Mouse (Mus musculus): ENCODE data around the gene Coro2b. TPM values are rescaled to one million over a fixed set of nuclear protein-coding genes. Genes with fewer than 3 reads are reported as not detected.
A peak's percentile ranks its signal among the peaks of the same experiment; 100 is the strongest.

Coro2b gene
- polyA plus RNA-seq, 1 experiment from 2014 or later, result 11.0 TPM

GRCm38 (mm10) chr9:62560006-62560405, 23.2 kb upstream of the Coro2b start:
- no peaks in the 10 kb centered on the region for H3K9me3 ChIP-seq (replicated peaks; ENCODE audit: low read length)
- TF ChIP-seq CTCF (IDR thresholded peaks at IDR 0.05; ENCODE audit: low read depth), result no peak
- WGBS, result 46% methylated on average over 5 of the region's 5 CpGs
- DNase-seq (ENCODE audit: low spot score) (peak; percentile 86), ATAC-seq (replicated peaks; ENCODE audit: low FRiP score, low read depth) (no peak; the same call in 1 of the 2 replicates)
- no peaks in the 10 kb centered on the region for H3K4me1 ChIP-seq (replicated peaks; ENCODE audit: insufficient read depth, low read length)
- H3K27me3 ChIP-seq (ENCODE audit: insufficient read depth, low read length), result no peaks in the 10 kb centered on the region
- H3K4me3 ChIP-seq (replicated peaks; ENCODE audit: low read depth, low read length), result no peak overlapping the region
- H3K9ac ChIP-seq (ENCODE audit: low read depth, low read length), result no peak overlapping the region
- 0 out of 2 replicates have a peak overlapping the region, but pooled peaks have one; percentile 5 for H3K27ac ChIP-seq
- H3K36me3 ChIP-seq (ENCODE audit: insufficient read depth, low read length), result no peaks in the 10 kb centered on the region
- H3K4me2 ChIP-seq (ENCODE audit: low read length), result no peak overlapping the region

- no peaks in the 10 kb centered on the region for H3K27me3 ChIP-seq (ENCODE audit: insufficient read depth, low read length)
- DNase-seq (ENCODE audit: low spot score), result no peak
- ATAC-seq (replicated peaks; ENCODE audit: low FRiP score, low read depth), result no peak
- H3K4me1 ChIP-seq (replicated peaks; ENCODE audit: insufficient read depth, low read length), result no peaks in the 10 kb centered on the region
- H3K27ac ChIP-seq, result 0 out of 2 replicates have a peak overlapping the region, but pooled peaks have one; percentile 5
- H3K4me3 ChIP-seq (replicated peaks; ENCODE audit: low read depth, low read length), result no peak overlapping the region
- H3K9ac ChIP-seq (ENCODE audit: low read depth, low read length), result no peak overlapping the region
- no peaks in the 10 kb centered on the region for H3K36me3 ChIP-seq (ENCODE audit: insufficient read depth, low read length)
- no peak for TF ChIP-seq CTCF (IDR thresholded peaks at IDR 0.05; ENCODE audit: low read depth)
- no peak overlapping the region for H3K4me2 ChIP-seq (ENCODE audit: low read length)
- no peaks in the 10 kb centered on the region for H3K9me3 ChIP-seq (replicated peaks; ENCODE audit: low read length)
- 73% methylated on average over 3 of the region's 3 CpGs for WGBS
Measured at GRCm38 (mm10) chr9:62559446-62559845, 22.6 kb upstream of the Coro2b start.

GRCm38 (mm10) chr9:62558058-62558457, 21.2 kb upstream of the Coro2b start:
- DNase-seq (ENCODE audit: low spot score), result no peak
- Histone ChIP-seq H3K9me3 (replicated peaks; ENCODE audit: low read length) (no peaks in the 10 kb centered on the region), H3K4me3 (replicated peaks; ENCODE audit: low read depth, low read length) (no peak overlapping the region), H3K27ac (no peak overlapping the region), H3K4me1 (replicated peaks; ENCODE audit: insufficient read depth, low read length) (no peaks in the 10 kb centered on the region), H3K36me3 (ENCODE audit: insufficient read depth, low read length) (no peaks in the 10 kb centered on the region), H3K27me3 (ENCODE audit: insufficient read depth, low read length) (no peaks in the 10 kb centered on the region), H3K4me2 (ENCODE audit: low read length) (no peak overlapping the region), H3K9ac (ENCODE audit: low read depth, low read length) (no peak overlapping the region)
- no peak for TF ChIP-seq CTCF (IDR thresholded peaks at IDR 0.05; ENCODE audit: low read depth)
- no peak for ATAC-seq (replicated peaks; ENCODE audit: low FRiP score, low read depth)
- 90% methylated on average over 8 of the region's 8 CpGs for whole genome bisulfite sequencing

- Histone ChIP-seq H3K4me3 (replicated peaks; ENCODE audit: low read depth, low read length) (no peak overlapping the region), H3K4me1 (replicated peaks; ENCODE audit: insufficient read depth, low read length) (no peaks in the 10 kb centered on the region), H3K36me3 (ENCODE audit: insufficient read depth, low read length) (no peaks in the 10 kb centered on the region), H3K4me2 (ENCODE audit: low read length) (no peak overlapping the region), H3K9me3 (replicated peaks; ENCODE audit: low read length) (no peaks in the 10 kb centered on the region), H3K27ac (no peak overlapping the region), H3K27me3 (ENCODE audit: insufficient read depth, low read length) (no peaks in the 10 kb centered on the region), H3K9ac (ENCODE audit: low read depth, low read length) (no peak overlapping the region)
- no peak for DNase-seq (ENCODE audit: low spot score)
- WGBS, result 80% methylated on average over 6 of the region's 6 CpGs
- TF ChIP-seq CTCF (IDR thresholded peaks at IDR 0.05; ENCODE audit: low read depth), result no peak
- no peak for ATAC-seq (replicated peaks; ENCODE audit: low FRiP score, low read depth)
Measured at GRCm38 (mm10) chr9:62556748-62557147, 19.9 kb upstream of the Coro2b start.

GRCm38 (mm10) chr9:62555258-62555856, 18.5 kb upstream of the Coro2b start:
- DNase-seq (ENCODE audit: low spot score) (peak; percentile 75), ATAC-seq (replicated peaks; ENCODE audit: low FRiP score, low read depth) (no peak)
- peak; percentile 83 for TF ChIP-seq CTCF (IDR thresholded peaks at IDR 0.05; ENCODE audit: low read depth)
- no peaks in the 10 kb centered on the region for H3K4me1 ChIP-seq (replicated peaks; ENCODE audit: insufficient read depth, low read length)
- H3K36me3 ChIP-seq (ENCODE audit: insufficient read depth, low read length), result no peaks in the 10 kb centered on the region
- 71% methylated on average over 5 of the region's 5 CpGs for WGBS
- H3K4me3 ChIP-seq (replicated peaks; ENCODE audit: low read depth, low read length), result no peak overlapping the region
- H3K9ac ChIP-seq (ENCODE audit: low read depth, low read length), result no peak overlapping the region
- no peaks in the 10 kb centered on the region for H3K27me3 ChIP-seq (ENCODE audit: insufficient read depth, low read length)
- no peaks in the 10 kb centered on the region for H3K9me3 ChIP-seq (replicated peaks; ENCODE audit: low read length)
- no peak overlapping the region for H3K4me2 ChIP-seq (ENCODE audit: low read length)
- no peak overlapping the region for H3K27ac ChIP-seq

GRCm38 (mm10) chr9:62554606-62555005, 17.8 kb upstream of the Coro2b start:
- Histone ChIP-seq H3K9ac (ENCODE audit: low read depth, low read length) (no peak overlapping the region), H3K36me3 (ENCODE audit: insufficient read depth, low read length) (no peaks in the 10 kb centered on the region), H3K9me3 (replicated peaks; ENCODE audit: low read length) (no peaks in the 10 kb centered on the region), H3K27ac (no peak overlapping the region), H3K4me3 (replicated peaks; ENCODE audit: low read depth, low read length) (no peak overlapping the region), H3K27me3 (ENCODE audit: insufficient read depth, low read length) (no peaks in the 10 kb centered on the region), H3K4me2 (ENCODE audit: low read length) (no peak overlapping the region), H3K4me1 (replicated peaks; ENCODE audit: insufficient read depth, low read length) (no peaks in the 10 kb centered on the region)
- DNase-seq (ENCODE audit: low spot score), result no peak
- no peak for ATAC-seq (replicated peaks; ENCODE audit: low FRiP score, low read depth)
- WGBS, result 44% methylated on average over 3 of the region's 3 CpGs
- TF ChIP-seq CTCF (IDR thresholded peaks at IDR 0.05; ENCODE audit: low read depth), result no peak
